Mouse (Mus musculus): Measurements from ENCODE around the gene Ttll1. TPM values are rescaled to one million over a fixed set of nuclear protein-coding genes. Genes with fewer than 3 reads are reported as not detected.

Ttll1 gene
- polyA plus RNA-seq, 1 experiment from 2014 or later: 10.2 TPM

DNA sequence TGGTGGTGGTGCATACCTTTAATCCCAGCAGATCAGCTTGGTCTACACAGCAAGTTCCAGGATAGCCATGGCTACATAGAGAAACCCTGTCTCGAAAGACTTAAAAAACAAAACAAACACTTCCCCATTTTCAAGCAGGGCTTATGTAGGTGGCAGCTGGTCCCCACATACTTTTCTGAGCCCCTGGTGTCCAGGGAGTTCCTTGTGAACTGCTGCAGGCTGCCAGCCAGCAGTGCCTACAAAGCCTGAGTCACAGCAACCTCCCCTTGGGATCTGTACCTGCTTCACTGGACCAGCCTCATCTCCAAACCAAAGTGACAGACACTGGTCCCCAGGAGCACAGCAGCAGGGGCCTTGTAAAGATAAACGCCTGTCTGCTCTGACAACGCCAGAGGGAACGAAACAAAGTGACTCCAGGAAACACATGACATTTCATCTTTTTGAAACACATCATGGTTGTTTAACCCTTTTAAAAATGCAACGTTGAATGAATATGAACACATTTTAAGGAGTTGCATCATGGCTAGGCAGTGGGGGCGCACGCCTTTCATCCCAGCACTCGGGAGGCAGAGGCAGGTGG lies 28.0 kb downstream of the Ttll1 start:
- H3K4me3 ChIP-seq (ENCODE audit: low read depth, low read length): no peak overlapping the region
- WGBS: 75% methylated on average over 8 of the region's 8 CpGs
- H3K36me3 ChIP-seq (ENCODE audit: control insufficient read depth, insufficient read depth, low read length): no peaks in the 10 kb centered on the region
- H3K9ac ChIP-seq (ENCODE audit: low read length): no peak overlapping the region
- no peaks in the 10 kb centered on the region for H3K27me3 ChIP-seq (ENCODE audit: control insufficient read depth, insufficient read depth, low read length)
- ATAC-seq (ENCODE audit: low FRiP score, low TSS enrichment) (no peak), DNase-seq (ENCODE audit: low spot score) (no peak)
- no peak overlapping the region for H3K4me2 ChIP-seq (replicated peaks; ENCODE audit: low read depth)
- no peak for TF ChIP-seq CTCF (IDR thresholded peaks at IDR 0.05; ENCODE audit: low read depth)
- TF ChIP-seq EP300 (optimal IDR thresholded peaks at IDR 0.05): no peak
- H3K27ac ChIP-seq (replicated peaks): no peak overlapping the region
- H3K9me3 ChIP-seq (ENCODE audit: control insufficient read depth, low read length): no peaks in the 10 kb centered on the region
- H3K4me1 ChIP-seq (replicated peaks; ENCODE audit: control insufficient read depth, insufficient read depth): no peaks in the 10 kb centered on the region

DNA sequence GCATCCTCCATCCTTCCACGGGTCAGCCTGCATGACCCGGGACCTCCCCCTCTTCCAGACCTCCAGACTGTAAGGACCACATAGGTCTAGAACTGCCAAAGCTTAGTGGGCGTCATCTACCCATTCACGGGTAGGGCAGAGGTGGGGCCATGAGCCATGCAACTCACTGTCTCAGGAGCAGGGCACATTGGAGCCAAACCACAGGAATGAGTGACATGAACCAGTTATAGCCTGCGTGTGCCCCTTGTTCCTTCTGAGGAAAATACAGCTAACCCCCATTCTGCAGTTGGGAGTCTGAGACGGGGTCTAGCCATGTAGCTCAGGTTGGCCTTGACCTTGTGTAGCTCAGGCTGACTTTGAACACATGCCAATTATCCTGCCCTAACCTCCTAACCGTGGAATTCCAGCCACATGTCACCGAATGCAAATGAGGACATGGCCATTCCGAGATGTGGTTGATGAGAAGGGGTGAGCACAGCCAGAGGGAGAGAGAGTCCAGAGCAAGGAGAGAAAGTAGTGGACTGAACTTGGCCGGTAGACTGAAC lies 29.4 kb downstream of the Ttll1 start:
- Histone ChIP-seq H3K4me3 (ENCODE audit: low read depth, low read length) (no peak overlapping the region), H3K27me3 (ENCODE audit: control insufficient read depth, insufficient read depth, low read length) (no peaks in the 10 kb centered on the region), H3K4me1 (replicated peaks; ENCODE audit: control insufficient read depth, insufficient read depth) (no peaks in the 10 kb centered on the region), H3K27ac (replicated peaks) (no peak overlapping the region), H3K4me2 (replicated peaks; ENCODE audit: low read depth) (no peak overlapping the region), H3K9me3 (ENCODE audit: control insufficient read depth, low read length) (no peaks in the 10 kb centered on the region), H3K9ac (ENCODE audit: low read length) (no peak overlapping the region), H3K36me3 (ENCODE audit: control insufficient read depth, insufficient read depth, low read length) (no peaks in the 10 kb centered on the region)
- no peak for DNase-seq (ENCODE audit: low spot score)
- 69% methylated on average over 10 of the region's 10 CpGs for whole genome bisulfite sequencing
- ATAC-seq (ENCODE audit: low FRiP score, low TSS enrichment): no peak
- no peak for TF ChIP-seq CTCF (IDR thresholded peaks at IDR 0.05; ENCODE audit: low read depth)
- TF ChIP-seq EP300 (optimal IDR thresholded peaks at IDR 0.05): no peak

DNA sequence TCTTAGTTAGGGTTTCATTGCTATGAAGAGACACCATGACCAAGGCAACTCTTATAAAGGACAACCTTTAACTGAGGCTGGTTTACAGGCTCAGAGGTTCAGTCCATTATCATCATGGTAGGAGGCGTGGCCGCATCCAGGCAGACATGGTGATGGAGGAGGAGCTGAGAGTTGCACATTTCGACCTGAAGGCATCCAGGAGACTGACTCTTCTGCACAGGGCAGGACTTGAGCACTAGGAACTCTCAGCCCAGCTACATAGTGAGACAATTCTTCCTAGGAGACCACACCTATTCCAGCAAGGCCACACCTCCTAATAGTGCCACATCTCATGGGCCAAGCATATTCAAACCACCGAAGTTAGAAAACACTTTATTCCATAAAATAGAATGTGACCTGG lies 30.9 kb downstream of the Ttll1 start:
- ATAC-seq (ENCODE audit: low FRiP score, low TSS enrichment) (no peak), DNase-seq (ENCODE audit: low spot score) (no peak)
- 78% methylated on average over 4 of the region's 4 CpGs for WGBS
- no peak overlapping the region for H3K4me3 ChIP-seq (ENCODE audit: low read depth, low read length)
- no peak overlapping the region for H3K9ac ChIP-seq (ENCODE audit: low read length)
- no peak overlapping the region for H3K27ac ChIP-seq (replicated peaks)
- no peaks in the 10 kb centered on the region for H3K9me3 ChIP-seq (ENCODE audit: control insufficient read depth, low read length)
- no peaks in the 10 kb centered on the region for H3K27me3 ChIP-seq (ENCODE audit: control insufficient read depth, insufficient read depth, low read length)
- H3K4me1 ChIP-seq (replicated peaks; ENCODE audit: control insufficient read depth, insufficient read depth): no peaks in the 10 kb centered on the region
- H3K4me2 ChIP-seq (replicated peaks; ENCODE audit: low read depth): no peak overlapping the region
- no peak for TF ChIP-seq EP300 (optimal IDR thresholded peaks at IDR 0.05)
- no peak for TF ChIP-seq CTCF (IDR thresholded peaks at IDR 0.05; ENCODE audit: low read depth)
- H3K36me3 ChIP-seq (ENCODE audit: control insufficient read depth, insufficient read depth, low read length): no peaks in the 10 kb centered on the region

DNA sequence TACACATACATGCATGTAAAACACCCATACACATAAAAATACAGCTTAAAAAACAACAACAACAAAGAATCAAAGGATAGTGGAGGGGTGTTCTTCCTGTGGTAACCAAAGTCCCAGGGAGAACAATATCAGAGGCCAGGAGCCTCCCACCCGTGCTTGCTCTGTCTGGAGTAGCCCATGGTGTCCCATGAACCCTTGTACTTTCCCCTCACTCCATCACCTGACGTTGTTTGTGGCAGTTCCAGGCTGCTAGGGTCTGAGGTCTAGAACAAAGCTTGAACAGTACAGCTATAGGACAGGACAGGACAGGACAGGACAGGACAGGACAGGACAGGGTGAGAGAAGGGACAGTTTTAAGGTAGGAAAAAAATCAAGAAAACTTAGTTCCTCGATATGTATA lies 32.6 kb downstream of the Ttll1 start:
- H3K27me3 ChIP-seq (ENCODE audit: control insufficient read depth, insufficient read depth, low read length): no peaks in the 10 kb centered on the region
- DNase-seq (ENCODE audit: low spot score) (no peak), ATAC-seq (ENCODE audit: low FRiP score, low TSS enrichment) (no peak)
- no peaks in the 10 kb centered on the region for H3K36me3 ChIP-seq (ENCODE audit: control insufficient read depth, insufficient read depth, low read length)
- WGBS: 51% methylated on average over 3 of the region's 3 CpGs
- H3K4me2 ChIP-seq (replicated peaks; ENCODE audit: low read depth): no peak overlapping the region
- no peaks in the 10 kb centered on the region for H3K9me3 ChIP-seq (ENCODE audit: control insufficient read depth, low read length)
- H3K9ac ChIP-seq (ENCODE audit: low read length): no peak overlapping the region
- no peak overlapping the region for H3K27ac ChIP-seq (replicated peaks)
- TF ChIP-seq EP300 (optimal IDR thresholded peaks at IDR 0.05) (no peak), CTCF (IDR thresholded peaks at IDR 0.05; ENCODE audit: low read depth) (no peak; the same call in 1 of the 2 replicates)
- 0 out of 2 replicates have a peak, but pooled peaks cover 6% of the 10 kb centered on the region for H3K4me1 ChIP-seq (replicated peaks; ENCODE audit: control insufficient read depth, insufficient read depth)
- no peak overlapping the region for H3K4me3 ChIP-seq (ENCODE audit: low read depth, low read length)

DNA sequence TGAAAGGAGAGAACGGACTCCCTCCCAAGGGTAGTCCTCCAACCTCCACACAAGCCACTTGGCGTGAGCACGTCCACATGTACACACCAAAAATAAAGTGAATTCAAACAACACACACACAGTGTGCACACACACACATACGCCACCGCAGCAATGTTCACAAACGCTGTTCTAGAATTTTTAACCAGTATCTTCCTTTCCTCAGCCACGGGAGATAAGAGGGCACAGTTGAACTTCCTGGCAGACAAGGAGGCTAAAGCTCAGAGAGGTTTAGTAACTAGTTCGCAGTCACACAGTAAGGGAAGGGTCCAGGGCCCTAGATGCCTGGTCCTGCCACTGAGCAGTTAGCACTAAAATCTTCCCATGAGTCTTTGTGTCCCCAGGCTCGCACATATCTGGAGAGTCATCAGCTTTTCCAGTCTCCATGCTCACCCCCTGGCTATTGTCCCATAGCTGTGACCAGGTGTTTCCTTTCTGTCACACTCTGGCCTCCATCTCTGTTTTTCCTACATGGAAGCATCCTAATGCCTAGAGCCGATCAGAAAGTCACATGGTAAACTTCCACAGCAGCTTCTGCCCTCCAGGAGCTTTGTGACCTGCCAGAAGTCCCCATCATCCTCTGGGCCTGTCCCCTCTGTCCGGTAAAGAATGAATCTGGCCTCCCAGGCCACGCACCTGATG lies 34.0 kb downstream of the Ttll1 start:
- H3K27ac ChIP-seq (replicated peaks): no peak overlapping the region
- 0 out of 2 replicates have a peak, but pooled peaks cover 6% of the 10 kb centered on the region for H3K4me1 ChIP-seq (replicated peaks; ENCODE audit: control insufficient read depth, insufficient read depth)
- no peaks in the 10 kb centered on the region for H3K36me3 ChIP-seq (ENCODE audit: control insufficient read depth, insufficient read depth, low read length)
- WGBS: 68% methylated on average over 12 of the region's 12 CpGs
- H3K4me2 ChIP-seq (replicated peaks; ENCODE audit: low read depth): no peak overlapping the region
- no peak for TF ChIP-seq EP300 (optimal IDR thresholded peaks at IDR 0.05)
- no peak for TF ChIP-seq CTCF (IDR thresholded peaks at IDR 0.05; ENCODE audit: low read depth)
- no peak overlapping the region for H3K4me3 ChIP-seq (ENCODE audit: low read depth, low read length)
- DNase-seq (ENCODE audit: low spot score): no peak
- no peak overlapping the region for H3K9ac ChIP-seq (ENCODE audit: low read length)
- no peaks in the 10 kb centered on the region for H3K27me3 ChIP-seq (ENCODE audit: control insufficient read depth, insufficient read depth, low read length)
- H3K9me3 ChIP-seq (ENCODE audit: control insufficient read depth, low read length): no peaks in the 10 kb centered on the region
- no peak for ATAC-seq (ENCODE audit: low FRiP score, low TSS enrichment)

DNA sequence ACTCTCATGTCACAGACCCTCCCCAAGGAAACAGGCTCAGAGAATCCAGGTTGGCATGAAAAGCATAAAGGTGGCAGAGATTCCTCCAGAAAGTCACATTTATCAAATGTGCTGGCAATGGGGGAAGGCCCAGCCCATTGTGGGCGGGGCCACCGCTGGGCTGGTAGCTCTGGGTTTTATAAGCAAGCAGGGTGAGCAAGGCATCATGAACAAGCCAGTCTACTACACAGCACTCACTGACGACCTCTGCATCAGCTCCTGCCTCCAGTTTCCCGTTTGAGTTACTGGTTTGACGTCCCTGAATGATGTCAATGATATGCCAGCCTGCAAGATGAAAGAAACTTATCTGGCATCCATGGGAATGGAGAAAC lies 36.2 kb downstream of the Ttll1 start:
- Histone ChIP-seq H3K9me3 (ENCODE audit: control insufficient read depth, low read length) (no peaks in the 10 kb centered on the region), H3K4me3 (ENCODE audit: low read depth, low read length) (no peak overlapping the region), H3K36me3 (ENCODE audit: control insufficient read depth, insufficient read depth, low read length) (no peaks in the 10 kb centered on the region), H3K27ac (replicated peaks) (peak overlapping the region; percentile 75), H3K4me2 (replicated peaks; ENCODE audit: low read depth) (no peak overlapping the region), H3K9ac (ENCODE audit: low read length) (no peak overlapping the region), H3K27me3 (ENCODE audit: control insufficient read depth, insufficient read depth, low read length) (no peaks in the 10 kb centered on the region), H3K4me1 (replicated peaks; ENCODE audit: control insufficient read depth, insufficient read depth) (0 out of 2 replicates have a peak, but pooled peaks cover 6% of the 10 kb centered on the region)
- peak; percentile 70 for DNase-seq (ENCODE audit: low spot score)
- peak; percentile 71 for ATAC-seq (ENCODE audit: low FRiP score, low TSS enrichment)
- WGBS: 22% methylated on average over 5 of the region's 5 CpGs
- no peak for TF ChIP-seq EP300 (optimal IDR thresholded peaks at IDR 0.05)

Measured in stomach, postnatal 0 days (tissue).